Mouse (Mus musculus) cerebellum, adult 2 months (tissue): ENCODE results near the gene Erbb4.

ENCODE experiments used
- CTCF ChIP-seq: fragments of 200-500 bp; IDR thresholded peaks from 2 replicates; pipeline ENCODE4 v1.5.1; 2011; ENCODE audit warnings: low read depth, mild to moderate bottlenecking, control low read depth, low read length, moderate library complexity, borderline replicate concordance; ENCODE audit not compliant: insufficient read depth
- POLR2A ChIP-seq: fragments of 200-500 bp; IDR thresholded peaks from 2 replicates; pipeline ENCODE4 v1.6.1; 2011; ENCODE audit warnings: low read length, control low read depth, borderline replicate concordance; ENCODE audit not compliant: insufficient read depth

DNA sequence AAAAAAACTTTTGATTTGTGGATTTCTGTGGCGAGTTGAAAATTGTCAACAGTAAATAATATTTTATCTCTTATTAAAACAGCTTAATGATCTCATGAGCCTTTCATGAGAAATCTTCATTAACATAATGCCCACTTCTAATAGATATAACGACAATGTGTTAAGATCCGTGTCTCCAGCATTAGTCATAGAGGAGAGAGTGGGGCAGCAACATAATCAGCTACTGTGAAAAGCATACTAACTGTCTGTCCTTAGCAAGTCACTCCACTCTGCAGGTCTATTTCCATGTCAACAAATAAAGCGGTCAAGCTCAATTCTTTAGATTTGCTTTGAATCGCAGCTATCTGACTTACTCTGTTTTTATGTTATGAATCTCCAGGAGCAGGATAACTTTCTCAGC is 80.0 kb downstream of the Erbb4 start:
- TF ChIP-seq CTCF (no peak), POLR2A (no peak)
